Mouse (Mus musculus) adrenal gland, postnatal 10 days (tissue): ENCODE measurements at regions not wholly inside any gene's neighbourhood (a gene's known extent, or its start where the extent isn't known, plus 50 kb on each side); places are given as distances from the start of the nearest gene placed in this dataset.

Experiments used
- DNase-seq: peaks from one replicate; pipeline ENCODE4 v3.0.0; 2021; ENCODE audit warnings: mixed read lengths

DNA sequence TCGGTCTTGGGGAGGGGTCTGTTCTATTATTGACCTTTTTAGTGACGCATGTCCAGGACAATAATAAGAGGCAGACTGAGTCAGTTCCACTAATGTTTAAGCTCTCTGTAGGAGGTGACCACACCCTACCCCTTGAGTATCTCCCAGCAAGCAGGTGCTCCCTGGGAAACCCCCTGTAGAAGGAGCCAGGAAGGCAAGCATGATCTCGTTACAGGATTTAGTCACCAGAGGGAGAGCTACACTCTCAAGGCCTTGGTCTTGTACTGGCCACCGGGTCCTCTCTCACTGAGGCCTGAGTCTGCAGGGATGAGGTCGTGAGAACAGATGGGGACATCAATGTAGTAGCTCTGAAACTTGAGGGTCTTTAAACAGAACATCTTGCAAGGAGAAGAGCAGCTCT, 55.3 kb upstream of the Ccnd2 start:
- no peak for DNase-seq

DNA sequence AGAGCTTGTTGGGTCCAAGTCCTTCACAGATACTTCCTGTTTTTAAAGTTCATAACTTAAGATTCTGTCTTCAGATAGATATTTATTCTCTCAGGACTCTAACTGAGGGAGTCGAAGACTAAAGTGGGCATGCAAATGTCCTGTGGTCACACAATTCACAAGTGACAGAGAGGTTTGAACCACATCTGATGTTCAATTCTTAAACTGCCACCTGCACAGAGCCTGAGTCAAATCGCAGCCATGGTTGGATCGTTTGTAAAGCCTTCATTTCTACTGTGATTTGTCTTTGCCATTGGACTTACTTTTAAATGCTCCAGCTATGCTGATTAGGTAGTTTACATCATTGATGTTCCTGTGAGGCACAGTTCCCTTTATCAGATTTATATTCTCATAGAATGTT, 61.4 kb upstream of the Ccnd2 start:
- DNase-seq, result no peak

DNA sequence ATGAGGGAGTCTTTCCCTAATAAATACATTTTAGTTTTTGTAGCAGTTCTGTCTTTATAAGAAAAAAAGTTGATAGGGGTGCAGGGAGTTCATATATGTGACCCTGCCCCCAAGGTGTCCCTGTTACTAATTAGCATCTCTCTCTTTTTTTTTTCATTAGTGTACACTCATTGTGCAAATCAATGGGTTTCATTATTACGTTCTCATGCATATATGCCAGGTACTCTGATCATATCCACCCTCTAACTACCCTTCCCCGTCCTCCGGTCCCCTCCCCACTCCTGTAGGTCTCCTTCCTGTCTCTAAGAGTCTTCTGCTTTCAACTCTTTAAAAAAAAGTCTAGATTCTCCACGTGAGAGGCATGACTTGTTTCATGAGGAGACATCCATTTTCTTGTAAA, 63.9 kb upstream of the Ccnd2 start:
- no peak for DNase-seq

DNA sequence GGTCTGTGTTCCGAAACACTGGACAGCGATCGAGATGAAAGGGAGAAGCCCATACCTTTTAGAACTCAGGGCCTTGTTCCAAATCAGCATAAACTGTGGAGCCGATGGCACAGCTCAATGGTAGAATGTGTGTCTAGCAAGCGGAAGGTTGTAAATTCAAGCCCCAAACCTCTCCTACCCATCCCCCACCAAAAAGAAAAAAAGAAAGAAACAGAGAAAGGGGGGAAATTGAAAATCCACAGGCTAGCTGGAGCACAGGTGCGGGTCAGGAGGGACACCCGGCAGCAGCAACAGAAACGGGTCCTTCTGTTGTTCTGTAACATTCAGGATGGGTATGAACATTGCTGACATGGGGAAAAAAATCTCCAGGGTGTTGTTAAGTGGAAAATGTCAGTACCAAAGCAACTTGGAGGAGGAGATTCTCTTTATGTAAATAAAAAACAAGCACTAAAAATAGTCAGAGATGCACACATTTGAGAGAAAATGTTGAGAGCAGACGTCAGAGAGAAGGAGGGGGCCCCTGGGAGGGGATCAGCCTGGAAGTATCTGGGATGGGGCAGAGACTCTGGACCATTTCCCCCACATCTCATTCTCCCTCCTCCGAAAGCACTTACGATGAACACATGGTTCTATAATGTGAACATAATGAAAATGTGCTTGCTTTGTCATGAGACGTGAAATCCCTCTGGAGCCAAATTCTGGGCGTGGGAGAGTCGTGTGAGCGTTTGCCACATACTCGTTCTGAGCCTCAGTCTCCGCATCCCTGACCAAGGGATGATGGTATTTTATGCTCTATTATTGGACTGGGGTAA, 66.8 kb upstream of the Ccnd2 start:
- DNase-seq, result no peak

DNA sequence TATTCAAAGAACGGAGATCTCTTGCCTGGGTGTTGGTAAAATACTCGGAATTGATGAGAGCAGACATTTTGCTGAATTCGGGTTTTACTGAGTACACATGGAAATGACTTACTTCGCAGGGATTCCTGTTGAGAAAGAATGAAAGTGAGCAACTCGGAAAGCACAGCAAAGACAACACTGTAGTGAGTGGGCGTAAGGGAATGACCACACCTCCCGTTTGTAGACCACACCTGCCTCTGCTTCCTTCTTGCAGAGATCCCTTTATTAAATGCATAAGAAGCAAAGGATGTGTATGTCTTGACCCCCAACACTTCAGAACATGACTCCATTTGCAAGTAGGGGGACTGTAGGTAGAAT, 67.4 kb upstream of the Ccnd2 start:
- DNase-seq, result no peak

DNA sequence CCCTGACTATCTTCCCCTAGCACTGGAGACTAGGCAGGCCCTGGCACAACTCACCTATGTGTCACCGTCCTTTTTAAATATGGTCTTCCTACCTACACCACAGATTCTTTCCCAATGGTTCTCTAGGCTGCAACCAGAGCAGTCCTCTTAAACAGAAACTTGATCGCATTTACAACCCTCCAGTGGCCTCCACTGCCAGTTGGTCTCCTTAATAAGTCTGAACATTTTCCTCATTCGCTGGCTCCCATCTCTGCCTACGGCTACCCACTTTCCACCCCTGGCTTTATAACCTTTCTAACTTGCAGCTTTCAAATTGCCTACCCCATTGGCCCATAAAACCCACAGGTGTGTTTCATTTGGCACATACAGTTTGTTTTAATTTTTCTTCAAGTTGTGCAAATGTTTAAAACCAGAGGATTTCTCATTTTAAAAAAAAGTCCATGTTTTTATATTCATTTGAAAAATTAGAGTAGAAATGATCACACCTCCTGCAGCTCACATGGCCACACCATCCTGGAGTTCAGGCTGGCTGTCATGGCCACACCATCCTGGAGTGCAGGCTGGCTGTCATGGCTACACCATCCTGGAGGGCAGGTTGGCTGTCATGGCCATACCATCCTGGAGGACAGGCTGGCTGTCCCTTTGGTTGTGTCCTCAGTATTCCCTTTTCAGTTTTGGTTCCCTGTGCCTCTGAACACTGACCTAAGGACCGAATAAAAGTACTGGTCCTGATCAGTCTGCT, 74.4 kb upstream of the Ccnd2 start:
- no peak for DNase-seq

DNA sequence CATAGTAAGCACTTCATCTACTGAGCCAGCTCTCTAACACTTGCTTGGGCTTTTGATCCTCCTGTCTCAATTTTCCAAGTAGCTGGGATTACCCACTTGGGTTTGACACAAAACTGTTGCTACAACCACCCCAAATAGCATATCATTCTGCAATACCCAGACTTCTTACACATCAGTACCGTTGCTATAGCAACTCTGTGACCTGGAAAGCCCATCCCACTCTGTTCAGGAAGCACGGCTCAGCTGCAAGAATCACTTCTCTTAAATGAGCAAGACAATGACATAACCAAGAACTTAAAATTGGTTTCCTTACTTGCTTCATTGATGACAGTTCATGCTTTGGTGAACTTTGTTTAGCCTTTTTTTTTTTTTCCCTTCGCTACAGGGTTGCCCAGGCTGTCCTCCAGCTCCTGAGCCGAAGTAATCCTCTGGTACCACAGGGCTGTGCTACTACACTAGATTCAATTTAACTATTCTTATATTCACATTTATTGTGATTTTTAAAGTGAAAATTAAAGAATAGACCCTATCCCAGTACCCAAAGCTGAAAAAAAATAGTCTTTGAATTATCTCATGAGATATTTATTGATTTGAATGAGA, 84.6 kb upstream of the Ccnd2 start:
- DNase-seq, result no peak

DNA sequence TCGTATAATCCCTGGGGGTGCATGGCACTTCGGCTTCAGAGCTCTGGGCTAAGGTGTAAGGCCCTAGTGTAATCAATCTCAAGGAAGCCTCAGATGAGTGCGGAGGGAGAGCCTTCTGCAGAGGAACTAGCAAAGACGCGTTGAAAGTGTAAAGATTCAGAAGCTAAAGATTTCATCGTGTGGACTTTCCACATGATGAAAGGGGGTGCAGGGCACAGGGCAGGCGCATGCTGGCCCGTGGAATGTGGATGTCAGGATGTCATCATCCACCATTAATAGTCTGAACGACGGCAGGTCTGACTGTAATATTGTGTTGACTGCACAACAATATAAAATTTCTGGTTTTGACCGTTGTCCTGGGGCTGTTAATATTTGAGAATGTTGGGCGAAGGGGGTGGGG, 85.2 kb upstream of the Ccnd2 start:
- DNase-seq, result no peak

DNA sequence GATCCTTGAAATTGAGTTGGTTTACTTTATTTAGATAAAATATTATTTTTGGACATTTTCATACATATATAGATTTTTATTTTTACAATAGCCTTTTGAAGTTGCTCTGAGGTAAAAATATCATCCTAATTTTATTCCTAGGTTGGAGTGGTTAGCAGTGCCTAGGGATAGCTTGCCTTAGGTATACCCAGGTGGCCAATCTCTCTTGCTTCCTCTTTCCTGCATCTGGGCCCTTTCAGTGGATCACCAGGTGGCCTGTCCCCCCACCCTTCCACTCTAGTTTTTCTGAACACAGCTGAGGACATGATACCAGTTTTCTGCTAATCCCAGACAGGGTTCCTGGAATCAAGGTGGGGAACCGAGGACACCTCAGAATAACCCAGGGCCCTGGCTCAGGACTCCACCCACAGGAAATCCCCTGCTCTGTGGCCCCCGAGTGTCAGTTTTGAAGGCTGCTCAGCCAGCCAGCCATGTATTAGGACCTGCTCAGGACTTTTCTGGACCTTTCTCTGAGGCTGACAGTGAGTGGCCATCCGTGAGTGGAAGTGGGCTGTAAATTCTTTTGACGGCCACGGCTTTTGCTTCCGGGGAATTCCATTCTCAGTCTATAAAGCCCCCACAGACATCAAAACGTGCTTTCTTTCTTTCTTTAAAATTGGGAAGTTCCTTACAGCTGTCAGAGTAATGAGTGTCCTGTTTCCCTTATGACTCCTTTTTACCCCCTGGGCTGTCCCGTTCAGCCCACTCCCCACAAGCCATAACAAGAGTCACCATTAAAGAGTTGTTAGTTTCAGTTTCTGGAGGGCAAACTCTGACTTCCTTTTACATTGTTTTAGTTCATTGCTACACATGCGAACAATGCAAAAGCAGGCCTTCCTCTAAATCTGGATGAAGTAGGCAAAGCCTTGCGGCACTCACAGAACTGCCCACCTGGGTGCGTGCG, 87.8 kb upstream of the Ccnd2 start:
- no peak for DNase-seq

DNA sequence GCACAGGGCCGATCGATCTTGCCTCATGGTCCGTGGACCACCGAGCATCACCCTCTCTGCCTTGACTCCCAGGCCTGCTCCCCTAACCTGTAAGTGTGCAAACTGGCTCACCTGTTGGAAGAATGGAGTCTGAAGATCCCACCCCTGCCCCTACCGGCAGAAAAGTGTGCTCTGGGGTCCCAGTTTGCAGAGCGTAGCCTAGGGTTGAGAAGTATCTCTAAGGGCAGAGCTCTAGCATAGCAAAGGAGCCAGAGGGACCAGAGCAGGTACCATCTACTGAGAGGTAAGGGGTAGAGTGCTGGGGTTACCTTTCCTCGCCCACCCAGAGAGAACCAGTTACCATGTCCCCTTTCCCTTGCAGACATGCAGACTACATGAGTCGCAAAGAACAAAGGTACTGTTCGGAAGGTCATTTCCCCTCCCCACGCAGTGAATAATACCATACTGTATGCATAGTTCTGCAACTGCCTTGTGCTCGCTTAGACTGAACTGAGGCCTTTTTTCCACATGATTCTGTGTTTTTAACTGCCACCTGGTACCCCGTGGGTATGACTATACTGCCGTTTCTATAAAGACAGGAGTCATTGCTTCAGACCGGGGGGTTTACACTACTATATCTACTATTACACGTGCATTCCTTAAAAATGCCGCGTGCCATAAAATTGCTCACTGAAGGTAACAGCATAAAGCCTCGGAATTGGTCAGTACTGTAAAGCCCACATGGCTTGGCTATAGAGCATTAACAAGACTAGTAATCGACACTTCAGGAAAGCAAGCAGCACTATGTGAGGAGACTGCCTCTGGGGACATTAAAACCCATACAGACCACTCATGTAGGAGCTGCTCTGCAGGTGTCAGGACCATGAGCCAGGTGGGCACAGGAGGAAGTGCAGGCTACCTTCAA, 88.7 kb upstream of the Ccnd2 start:
- no peak for DNase-seq

DNA sequence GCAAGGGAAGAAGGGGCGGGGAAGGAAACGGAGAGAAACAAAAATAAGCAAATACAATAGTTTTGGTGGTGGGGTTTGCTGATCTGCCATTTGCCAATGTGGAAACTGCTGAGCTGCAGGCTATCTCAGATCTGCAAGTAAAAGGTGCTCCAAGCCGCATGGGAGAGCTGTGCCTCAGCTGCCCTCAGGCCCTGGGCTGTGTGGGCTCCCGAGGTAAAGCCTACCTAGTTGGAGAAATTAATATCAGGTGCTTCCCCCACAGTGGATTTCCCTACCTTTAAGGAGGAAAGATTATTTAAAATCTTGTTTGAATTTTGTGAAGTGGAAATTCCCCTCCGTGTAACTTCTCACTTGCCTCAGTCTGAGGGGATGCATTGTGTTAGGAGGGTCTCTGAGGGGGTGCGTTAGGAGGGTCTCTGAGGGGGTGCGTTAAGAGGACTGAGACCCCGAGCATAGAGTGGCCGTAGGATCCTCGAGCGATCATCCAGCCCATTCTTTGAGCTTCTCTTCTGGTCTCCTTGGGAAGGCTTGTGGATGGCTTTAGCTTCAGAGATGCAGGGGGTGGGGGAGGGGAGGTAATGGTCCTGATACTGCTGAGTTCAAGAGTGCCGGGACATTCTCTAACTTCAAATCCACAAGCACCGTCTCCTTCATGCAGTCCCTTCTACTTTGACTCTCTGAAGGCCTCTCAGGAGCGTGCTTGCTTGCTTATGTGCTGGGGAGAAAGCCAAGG, 89.9 kb upstream of the Ccnd2 start:
- DNase-seq, result no peak

DNA sequence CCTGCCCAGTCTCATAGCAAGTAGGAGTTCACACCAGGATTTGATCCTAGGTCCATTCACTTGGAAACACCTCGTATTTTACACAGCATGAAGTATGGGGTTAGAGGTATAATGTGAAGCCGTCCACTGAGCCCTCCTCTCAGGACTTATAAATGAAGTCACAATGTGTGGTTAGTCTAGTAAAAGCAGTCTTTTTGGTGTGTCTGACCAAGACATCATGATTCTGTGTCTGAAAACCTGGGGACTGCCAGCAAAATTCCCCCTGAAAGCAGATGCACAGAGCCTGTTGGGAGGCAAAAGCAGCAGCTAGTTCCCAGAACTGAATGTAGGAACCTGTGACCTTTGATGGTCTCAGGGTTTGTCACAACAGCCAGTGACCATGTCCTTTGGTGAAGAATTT, 91.0 kb upstream of the Ccnd2 start:
- no peak for DNase-seq

DNA sequence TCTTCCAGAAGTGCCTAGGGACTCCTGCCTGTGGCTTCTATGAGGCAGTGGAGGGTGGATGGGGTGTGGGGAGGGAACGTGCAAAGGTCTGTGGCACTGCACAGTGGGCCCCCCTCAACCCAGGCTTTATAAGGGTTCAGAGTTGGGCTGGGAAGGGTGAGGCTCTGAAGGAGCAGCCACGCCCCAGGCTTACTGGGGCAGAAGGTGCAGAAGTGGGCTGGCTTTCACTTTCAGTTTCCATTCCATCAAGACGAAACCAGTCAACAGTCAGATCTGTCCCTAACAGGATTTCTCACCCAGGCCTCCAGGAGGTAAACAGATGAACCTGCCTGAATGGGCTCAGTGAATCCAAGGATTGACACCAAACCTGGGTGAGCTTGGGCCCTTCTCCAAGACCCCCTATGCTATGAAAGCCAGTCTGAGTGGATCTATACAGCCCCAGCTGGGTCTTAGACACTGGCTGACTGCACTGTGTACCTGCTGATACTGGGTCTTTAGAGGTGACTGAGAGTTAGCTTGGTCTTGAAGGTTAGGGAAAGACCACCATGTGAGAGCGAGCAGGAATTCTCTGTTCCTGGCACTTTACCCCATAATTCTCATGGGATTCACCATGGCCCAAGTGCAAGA, 93.9 kb upstream of the Ccnd2 start:
- no peak for DNase-seq

DNA sequence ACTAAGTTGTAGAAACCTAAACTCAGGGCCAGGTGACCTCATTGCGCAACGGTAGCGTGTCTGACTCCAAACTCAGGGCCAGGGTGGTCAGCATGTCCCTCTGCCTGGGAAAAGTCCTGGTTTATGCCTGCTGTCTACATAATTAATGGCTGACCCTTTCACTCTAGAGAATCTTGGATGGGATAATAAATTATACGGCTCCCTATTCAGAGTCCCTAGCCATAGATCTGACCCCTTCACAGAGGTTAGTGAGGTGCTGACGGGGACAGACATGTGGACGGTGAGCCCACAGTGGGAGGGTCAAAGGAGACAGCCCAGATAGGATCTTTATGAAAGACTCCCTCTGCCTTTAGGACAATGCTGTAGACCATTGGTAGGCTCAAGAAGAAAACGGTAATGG, 94.7 kb upstream of the Ccnd2 start:
- no peak for DNase-seq

DNA sequence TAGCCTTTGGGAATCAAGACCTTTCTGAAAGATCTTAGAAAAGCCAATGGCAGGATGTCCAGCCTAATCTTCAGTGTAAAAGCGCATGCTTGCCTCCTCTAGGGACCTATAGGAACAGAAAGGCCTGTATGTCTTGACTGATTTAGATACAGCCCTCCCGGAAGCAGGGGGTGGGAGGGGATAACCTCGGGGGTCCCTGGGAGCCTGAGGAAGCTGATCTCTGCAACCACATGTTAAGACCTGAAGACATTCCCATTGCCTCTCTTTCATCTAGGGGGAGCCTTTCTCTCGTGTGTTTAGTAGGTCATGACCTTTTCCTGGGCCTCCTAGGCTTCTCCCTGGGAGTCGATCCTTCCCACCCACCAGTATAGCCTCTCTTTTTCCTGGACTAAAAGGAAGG, 95.3 kb upstream of the Ccnd2 start:
- no peak for DNase-seq

DNA sequence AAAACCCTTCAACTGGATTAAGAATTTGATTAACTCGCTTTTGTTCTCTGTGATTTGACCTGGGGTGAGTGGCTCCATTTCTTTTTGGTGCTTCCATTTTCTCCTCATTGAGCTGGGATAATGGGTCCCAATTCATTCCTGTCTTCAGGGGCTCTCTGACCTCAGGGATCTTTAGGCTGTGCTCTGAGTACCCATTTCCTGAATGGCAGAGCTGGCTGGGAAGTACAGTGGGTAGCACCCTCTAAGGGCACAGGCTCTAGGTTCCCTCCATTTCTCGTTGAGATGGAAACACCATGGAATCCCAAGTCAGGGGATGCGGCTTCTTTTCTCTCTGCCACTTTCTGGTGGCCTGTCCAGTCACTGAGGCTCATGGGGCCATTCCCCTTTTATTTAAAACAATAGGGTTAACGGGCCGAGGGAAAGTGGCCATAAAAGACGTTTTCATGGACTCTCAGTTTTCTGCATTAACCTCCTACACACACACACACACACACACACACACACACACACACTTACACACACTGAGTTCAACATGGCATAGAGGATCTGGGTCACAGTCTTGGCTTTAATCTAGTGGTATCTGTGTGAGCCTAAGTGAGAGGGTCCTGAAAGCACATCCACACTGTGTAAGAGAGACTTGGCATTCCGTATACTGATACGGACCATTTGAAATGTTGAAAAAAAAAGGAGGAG, 98.3 kb upstream of the Ccnd2 start:
- DNase-seq, result no peak

DNA sequence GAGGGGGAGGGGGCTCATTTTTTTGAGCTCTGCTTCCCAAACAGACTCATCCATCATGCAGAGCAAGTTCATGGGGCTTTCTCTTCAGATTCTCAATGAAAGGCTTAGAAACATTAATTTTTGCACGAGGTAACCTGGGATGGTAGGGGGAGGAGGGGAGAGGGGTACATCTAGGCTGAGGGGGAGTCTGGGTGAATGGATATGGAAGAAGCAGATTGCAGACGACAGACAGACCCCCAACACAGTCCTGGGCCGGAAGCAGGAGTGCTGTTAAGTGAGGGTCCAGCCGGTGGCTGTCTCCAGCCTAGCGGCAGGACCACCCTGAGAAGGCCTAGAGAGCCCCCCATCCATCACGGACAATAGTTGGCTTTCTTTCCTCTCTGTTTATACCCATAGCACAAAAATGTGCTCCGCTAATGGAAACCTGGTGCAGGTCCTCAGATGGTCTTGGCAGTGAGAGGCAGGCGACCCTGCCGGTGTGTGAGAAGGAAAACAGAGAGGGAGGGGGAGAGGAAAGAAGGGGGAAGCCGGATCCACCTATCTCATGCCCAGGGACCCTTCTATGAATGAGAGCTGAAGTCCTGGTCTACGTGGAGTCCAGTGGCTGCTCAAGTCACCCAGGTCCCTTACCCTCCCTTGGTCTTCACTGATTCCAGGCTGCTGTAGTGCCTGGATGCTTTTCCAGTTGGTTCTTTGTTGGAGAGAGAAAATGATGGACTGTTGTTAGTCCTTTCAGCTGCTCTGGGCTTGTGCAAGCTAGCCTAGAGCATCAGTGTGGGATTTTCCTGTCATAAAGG, 99.1 kb upstream of the Ccnd2 start:
- no peak for DNase-seq

DNA sequence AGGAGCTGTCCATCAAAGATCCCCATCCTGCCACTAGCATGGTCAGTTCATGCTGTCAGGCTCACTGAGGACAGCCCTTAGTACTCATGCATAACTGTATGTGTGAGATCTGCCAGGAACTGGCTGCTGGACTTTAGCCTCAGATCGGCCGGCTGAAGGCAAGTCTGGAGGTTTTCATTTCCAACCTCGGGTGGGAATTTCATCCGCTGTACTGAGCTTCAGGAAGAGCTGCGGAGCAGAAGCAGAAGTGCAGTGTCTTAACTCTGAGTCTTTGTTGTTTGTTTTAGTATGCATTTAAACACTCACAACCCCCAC, 99.6 kb upstream of the Ccnd2 start:
- no peak for DNase-seq
